Mouse (Mus musculus) embryonic facial prominence, embryonic 11.5 days (tissue): ENCODE data around the gene Sf3a3. TPM values are rescaled to one million over a fixed set of nuclear protein-coding genes. Genes with fewer than 3 reads are reported as not detected.

Experiments used
- ATAC-seq: fragments of 200-750 bp; cut with Nextera tagmentation; replicated peaks from 2 replicates; pipeline ENCODE4 v1.8.0; 2017; ENCODE audit warnings: low read depth; ENCODE audit not compliant: insufficient number of reproducible peaks, low FRiP score, low TSS enrichment
- DNase-seq: peaks from one replicate; pipeline ENCODE4 v3.0.0-alpha.2; 2015; ENCODE audit warnings: low spot score
- H3K27ac ChIP-seq: fragments of 300-500 bp; sonication (generic); replicated peaks from 2 replicates; pipeline ENCODE4 v1.5.1; 2014; ENCODE audit warnings: mild to moderate bottlenecking, low read depth, low read length, control low read depth
- H3K27me3 ChIP-seq: fragments of 300-500 bp; sonication (generic); 2 replicates; pipeline ENCODE4 v1.6.1; 2014; ENCODE audit warnings: mild to moderate bottlenecking, low read length, moderate library complexity, mixed read lengths; ENCODE audit not compliant: control insufficient read depth, insufficient read depth
- H3K36me3 ChIP-seq: fragments of 300-500 bp; sonication (generic); replicated peaks from 2 replicates; pipeline ENCODE4 v1.6.1; 2014; ENCODE audit warnings: low read depth, mild to moderate bottlenecking, low read length, moderate library complexity, mixed read lengths; ENCODE audit not compliant: control insufficient read depth, insufficient read depth
- H3K4me1 ChIP-seq: fragments of 300-500 bp; sonication (generic); 2 replicates; pipeline ENCODE4 v1.6.1; 2014; ENCODE audit warnings: low read length, mixed read lengths; ENCODE audit not compliant: control insufficient read depth, insufficient read depth
- H3K4me2 ChIP-seq: fragments of 300-500 bp; sonication (generic); 2 replicates; pipeline ENCODE4 v1.6.1; 2014; ENCODE audit warnings: low read depth, mild to moderate bottlenecking, control low read depth, low read length, moderate library complexity
- H3K4me3 ChIP-seq: fragments of 300-500 bp; sonication (generic); 2 replicates; pipeline ENCODE4 v1.5.1; 2014; ENCODE audit warnings: low read depth, low read length, control low read depth
- H3K9ac ChIP-seq: fragments of 300-500 bp; sonication (generic); replicated peaks from 2 replicates; pipeline ENCODE4 v1.6.1; 2014; ENCODE audit warnings: mild to moderate bottlenecking, control low read depth, low read length
- H3K9me3 ChIP-seq: fragments of 300-500 bp; sonication (generic); replicated peaks from 2 replicates; pipeline ENCODE4 v1.6.1; 2016; ENCODE audit warnings: mild to moderate bottlenecking, low read length, inconsistent platforms, mixed read lengths; ENCODE audit not compliant: control insufficient read depth
- WGBS: fragments of 180-500 bp; shearing (Covaris S2); extraction: QIAGEN DNeasy Blood & Tissue Kit; methylation state at CpG from one replicate; pipeline ENCODE4 v1.1.7; 2014; 5-methylcytosine and 5-hydroxymethylcytosine counted together
- polyA plus RNA-seq: library from polyadenylated mRNA; unstranded; fragments of >200 nt; fragmentation: Nextera tagmentation; extraction: Ambion mirVana; gene quantifications from 2 replicates; pipeline ENCODE4 v1.2.1, GENCODE M21; 2014

Gene Sf3a3
- polyA plus RNA-seq, 1 experiment from 2014 or later, result 236 TPM

- WGBS, result 0% methylated on average over 75 of the region's 75 CpGs
- H3K9me3 ChIP-seq, result no peaks in the 10 kb centered on the region
- ATAC-seq (peak; percentile 99), DNase-seq (peak; percentile 97)
- H3K9ac ChIP-seq, result peak overlapping the region; percentile 64
- H3K4me1 ChIP-seq, result no peaks in the 10 kb centered on the region
- no peaks in the 10 kb centered on the region for H3K36me3 ChIP-seq
- peak overlapping the region; percentile 72 for H3K4me2 ChIP-seq
- H3K27me3 ChIP-seq, result no peaks in the 10 kb centered on the region
- no peak overlapping the region for H3K27ac ChIP-seq
- H3K4me3 ChIP-seq, result peak overlapping the region; percentile 63
These were observed 37.0 kb downstream of the Sf3a3 start for GRCm38 (mm10) chr4:124751300-124752250.

- ATAC-seq, result no peak
- H3K4me2 ChIP-seq, result peak overlapping the region; percentile 72
- WGBS, result 16% methylated on average over 15 of the region's 15 CpGs
- H3K27ac ChIP-seq, result no peak overlapping the region
- peak overlapping the region; percentile 63 for H3K4me3 ChIP-seq
- DNase-seq, result no peak
- no peaks in the 10 kb centered on the region for H3K9me3 ChIP-seq
- peak overlapping the region; percentile 64 for H3K9ac ChIP-seq
- no peaks in the 10 kb centered on the region for H3K4me1 ChIP-seq
- no peaks in the 10 kb centered on the region for H3K36me3 ChIP-seq
- H3K27me3 ChIP-seq, result no peaks in the 10 kb centered on the region
These were observed 38.0 kb downstream of the Sf3a3 start for GRCm38 (mm10) chr4:124752281-124753199.

- WGBS, result 54% methylated on average over 7 of the region's 7 CpGs
These were observed 41.0 kb downstream of the Sf3a3 start for GRCm38 (mm10) chr4:124755526-124755925.

DNA sequence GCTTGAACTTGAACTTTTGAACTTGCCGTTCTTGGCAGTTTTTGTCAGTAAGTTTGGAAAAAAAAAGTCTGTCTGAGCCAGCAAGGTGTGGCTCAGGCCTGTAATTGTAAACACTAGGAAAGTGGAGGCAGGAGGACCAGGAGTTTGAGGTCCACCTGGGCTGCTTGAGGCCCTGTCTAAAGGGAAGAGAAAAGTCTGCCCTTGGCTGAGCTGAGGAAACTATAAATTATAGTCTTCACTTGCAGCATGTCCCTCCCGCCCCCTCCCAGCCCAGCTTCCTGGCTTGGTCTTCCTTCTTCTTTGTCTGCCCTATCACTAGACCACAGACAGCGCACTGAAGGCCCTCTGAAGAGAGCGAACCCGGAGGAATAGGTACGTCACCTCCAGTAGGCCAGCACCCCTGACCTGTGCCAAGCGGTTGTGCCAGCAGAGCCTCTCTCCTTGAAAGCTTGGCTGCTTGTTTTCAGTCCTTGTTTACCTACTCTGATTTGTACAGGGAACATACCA, 44.8 kb downstream of the Sf3a3 start:
- Histone ChIP-seq H3K9me3 (no peaks in the 10 kb centered on the region), H3K36me3 (no peaks in the 10 kb centered on the region), H3K4me3 (no peak overlapping the region), H3K27me3 (no peaks in the 10 kb centered on the region), H3K27ac (no peak overlapping the region), H3K9ac (no peak overlapping the region), H3K4me1 (no peaks in the 10 kb centered on the region), H3K4me2 (no peak overlapping the region)
- 79% methylated on average over 7 of the region's 7 CpGs for WGBS
- DNase-seq (no peak), ATAC-seq (no peak)

More at GRCm38 (mm10) chr4:124755526-124755925, 41.0 kb downstream of the Sf3a3 start:
- H3K4me2 ChIP-seq, result no peak overlapping the region
- no peaks in the 10 kb centered on the region for H3K36me3 ChIP-seq
- no peak overlapping the region for H3K27ac ChIP-seq
- H3K9ac ChIP-seq, result no peak overlapping the region
- no peak overlapping the region for H3K4me3 ChIP-seq
- no peaks in the 10 kb centered on the region for H3K9me3 ChIP-seq
- H3K4me1 ChIP-seq, result no peaks in the 10 kb centered on the region
- H3K27me3 ChIP-seq, result no peaks in the 10 kb centered on the region
- ATAC-seq (no peak), DNase-seq (no peak)

DNA sequence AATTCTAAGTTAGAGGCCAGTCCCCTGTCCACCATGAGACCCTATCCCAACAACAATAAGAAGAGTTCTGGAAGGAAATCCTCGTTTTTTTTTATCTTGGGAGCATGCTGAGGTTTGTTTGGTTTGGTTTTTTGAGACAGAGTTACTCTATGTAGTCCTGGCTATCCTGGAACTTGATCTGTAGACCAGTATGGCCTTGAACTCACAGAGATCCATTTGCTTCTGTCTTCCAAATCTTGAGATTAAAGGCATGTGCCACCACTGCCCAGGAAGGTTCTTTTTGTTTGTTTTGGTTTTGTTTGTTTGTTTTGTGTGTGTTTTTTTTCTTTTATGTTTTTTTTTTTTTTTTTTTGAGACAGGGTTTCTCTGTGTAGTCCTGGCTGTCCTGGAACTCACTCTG, 46.6 kb downstream of the Sf3a3 start:
- no peak overlapping the region for H3K9ac ChIP-seq
- no peaks in the 10 kb centered on the region for H3K4me1 ChIP-seq
- DNase-seq (no peak), ATAC-seq (no peak)
- H3K4me3 ChIP-seq, result no peak overlapping the region
- H3K27me3 ChIP-seq, result no peaks in the 10 kb centered on the region
- WGBS, result 50% methylated on average over 1 of the region's 1 CpGs
- no peak overlapping the region for H3K27ac ChIP-seq
- H3K9me3 ChIP-seq, result no peaks in the 10 kb centered on the region
- no peak overlapping the region for H3K4me2 ChIP-seq
- H3K36me3 ChIP-seq, result no peaks in the 10 kb centered on the region

DNA sequence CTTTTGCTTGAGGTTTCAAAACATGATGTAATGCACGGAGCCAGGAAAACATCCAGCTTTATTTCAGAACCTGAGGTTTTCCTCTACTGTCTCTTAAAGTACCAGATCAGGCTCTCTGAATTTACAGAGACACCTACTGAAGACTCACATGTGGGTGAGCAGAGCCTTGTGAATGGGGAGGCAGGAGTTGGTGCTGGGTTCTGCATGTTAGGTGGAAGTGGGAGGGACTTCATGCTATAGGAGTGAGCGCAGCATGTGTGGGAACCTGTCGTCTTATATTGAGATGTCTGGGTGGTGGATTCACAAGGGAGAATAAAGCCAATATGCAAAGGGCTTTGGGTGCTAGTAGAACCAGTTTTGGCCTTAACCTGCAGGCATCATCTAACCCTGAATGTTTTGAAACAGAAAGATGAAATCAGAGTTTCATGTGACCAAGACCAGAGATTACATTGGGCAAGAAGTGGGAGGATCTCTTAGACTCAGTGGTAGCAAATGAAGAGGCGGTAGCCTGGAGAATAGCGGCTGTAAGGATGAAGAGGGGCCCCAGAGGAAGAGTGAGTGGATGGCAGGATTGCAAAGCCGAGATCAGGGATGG, 48.4 kb downstream of the Sf3a3 start:
- no peaks in the 10 kb centered on the region for H3K27me3 ChIP-seq
- H3K27ac ChIP-seq, result no peak overlapping the region
- ATAC-seq (no peak), DNase-seq (no peak)
- no peak overlapping the region for H3K4me2 ChIP-seq
- H3K4me1 ChIP-seq, result no peaks in the 10 kb centered on the region
- H3K9me3 ChIP-seq, result no peaks in the 10 kb centered on the region
- H3K36me3 ChIP-seq, result no peaks in the 10 kb centered on the region
- 85% methylated on average over 6 of the region's 6 CpGs for WGBS
- H3K9ac ChIP-seq, result no peak overlapping the region
- no peak overlapping the region for H3K4me3 ChIP-seq

- Histone ChIP-seq H3K4me3 (no peak overlapping the region), H3K9me3 (no peaks in the 10 kb centered on the region), H3K9ac (no peak overlapping the region), H3K4me2 (no peak overlapping the region), H3K36me3 (no peaks in the 10 kb centered on the region), H3K27ac (no peak overlapping the region), H3K4me1 (no peaks in the 10 kb centered on the region), H3K27me3 (no peaks in the 10 kb centered on the region)
- 92% methylated on average over 23 of the region's 23 CpGs for WGBS
- ATAC-seq (no peak), DNase-seq (no peak)
These were observed 51.4 kb downstream of the Sf3a3 start for GRCm38 (mm10) chr4:124765802-124766565.
